Mouse (Mus musculus): ENCODE data around the gene Gstt3. TPM values are rescaled to one million over a fixed set of nuclear protein-coding genes. Genes with fewer than 3 reads are reported as not detected.

Gene Gstt3
- polyA plus RNA-seq, 1 experiment = not detected

- H3K4me1 ChIP-seq (ENCODE audit: control insufficient read depth, insufficient read depth, low read length) = no peaks in the 10 kb centered on the region
- 83% methylated on average over 5 of the region's 5 CpGs for WGBS
- H3K27ac ChIP-seq (ENCODE audit: insufficient read depth, low read depth, low read length) = no peak overlapping the region
Measured at GRCm38 (mm10) chr10:75819882-75820281, 38.7 kb upstream of the Gstt3 start.

GRCm38 (mm10) chr10:75818641-75819040 lies 37.4 kb upstream of the Gstt3 start:
- Histone ChIP-seq H3K4me1 (ENCODE audit: control insufficient read depth, insufficient read depth, low read length) (no peaks in the 10 kb centered on the region), H3K4me3 (ENCODE audit: insufficient read depth, low read depth, low read length) (no peak overlapping the region), H3K27ac (ENCODE audit: insufficient read depth, low read depth, low read length) (no peak overlapping the region)
- no peak for TF ChIP-seq CTCF (IDR thresholded peaks at IDR 0.05; ENCODE audit: insufficient read depth, low read depth, low read length)
- TF ChIP-seq POLR2A (IDR thresholded peaks at IDR 0.05; ENCODE audit: insufficient read depth, low read depth, low read length) = no peak
- WGBS = 71% methylated on average over 10 of the region's 10 CpGs

More at GRCm38 (mm10) chr10:75819882-75820281, 38.7 kb upstream of the Gstt3 start:
- no peak overlapping the region for H3K4me3 ChIP-seq (ENCODE audit: insufficient read depth, low read depth, low read length)
- no peak for TF ChIP-seq CTCF (IDR thresholded peaks at IDR 0.05; ENCODE audit: insufficient read depth, low read depth, low read length)
- TF ChIP-seq POLR2A (IDR thresholded peaks at IDR 0.05; ENCODE audit: insufficient read depth, low read depth, low read length) = no peak

- TF ChIP-seq POLR2A (IDR thresholded peaks at IDR 0.05; ENCODE audit: insufficient read depth, low read depth, low read length) (no peak), CTCF (IDR thresholded peaks at IDR 0.05; ENCODE audit: insufficient read depth, low read depth, low read length) (no peak)
- H3K4me1 ChIP-seq (ENCODE audit: control insufficient read depth, insufficient read depth, low read length) = no peaks in the 10 kb centered on the region
- H3K4me3 ChIP-seq (ENCODE audit: insufficient read depth, low read depth, low read length) = no peak overlapping the region
- 85% methylated on average over 2 of the region's 2 CpGs for WGBS
- H3K27ac ChIP-seq (ENCODE audit: insufficient read depth, low read depth, low read length) = no peak overlapping the region
Measured at GRCm38 (mm10) chr10:75804217-75804616, 23.0 kb upstream of the Gstt3 start.

- peaks cover 8% of the 10 kb centered on the region for H3K4me1 ChIP-seq (ENCODE audit: control insufficient read depth, insufficient read depth, low read length)
- TF ChIP-seq CTCF (IDR thresholded peaks at IDR 0.05; ENCODE audit: insufficient read depth, low read depth, low read length) (no peak), POLR2A (IDR thresholded peaks at IDR 0.05; ENCODE audit: insufficient read depth, low read depth, low read length) (no peak)
- H3K27ac ChIP-seq (ENCODE audit: insufficient read depth, low read depth, low read length) = no peak within 1 kb of the TSS; the same call in 1 of the 2 replicates
- 7% methylated on average over 18 of the region's 18 CpGs for WGBS
- peak within 1 kb of the TSS; percentile 33 for H3K4me3 ChIP-seq (ENCODE audit: insufficient read depth, low read depth, low read length)
Measured at GRCm38 (mm10) chr10:75798176-75798696, 17.0 kb upstream of the Gstt3 start, which contains the start of gene Gstt1. Gene Gstt1 (minus strand): TSS chr10:75798584.

GRCm38 (mm10) chr10:75797619-75798175 lies 16.5 kb upstream of the Gstt3 start:
- H3K4me1 ChIP-seq (ENCODE audit: control insufficient read depth, insufficient read depth, low read length) = peaks cover 8% of the 10 kb centered on the region
- under 1% methylated on average over 12 of the region's 12 CpGs for WGBS
- peak overlapping the region; percentile 33 for H3K4me3 ChIP-seq (ENCODE audit: insufficient read depth, low read depth, low read length)
- H3K27ac ChIP-seq (ENCODE audit: insufficient read depth, low read depth, low read length) = no peak overlapping the region; the same call in 1 of the 2 replicates
- no peak for TF ChIP-seq CTCF (IDR thresholded peaks at IDR 0.05; ENCODE audit: insufficient read depth, low read depth, low read length)
- no peak for TF ChIP-seq POLR2A (IDR thresholded peaks at IDR 0.05; ENCODE audit: insufficient read depth, low read depth, low read length)

GRCm38 (mm10) chr10:75796731-75797516 lies 15.7 kb upstream of the Gstt3 start:
- WGBS = 48% methylated on average over 11 of the region's 11 CpGs
- TF ChIP-seq POLR2A (IDR thresholded peaks at IDR 0.05; ENCODE audit: insufficient read depth, low read depth, low read length) = no peak
- TF ChIP-seq CTCF (IDR thresholded peaks at IDR 0.05; ENCODE audit: insufficient read depth, low read depth, low read length) = no peak
- H3K4me1 ChIP-seq (ENCODE audit: control insufficient read depth, insufficient read depth, low read length) = peaks cover 8% of the 10 kb centered on the region
- no peak overlapping the region for H3K27ac ChIP-seq (ENCODE audit: insufficient read depth, low read depth, low read length)
- H3K4me3 ChIP-seq (ENCODE audit: insufficient read depth, low read depth, low read length) = no peak overlapping the region

GRCm38 (mm10) chr10:75794880-75795279 lies 13.7 kb upstream of the Gstt3 start:
- Histone ChIP-seq H3K27ac (ENCODE audit: insufficient read depth, low read depth, low read length) (no peak overlapping the region), H3K4me3 (ENCODE audit: insufficient read depth, low read depth, low read length) (no peak overlapping the region), H3K4me1 (ENCODE audit: control insufficient read depth, insufficient read depth, low read length) (peaks cover 8% of the 10 kb centered on the region)
- no peak for TF ChIP-seq CTCF (IDR thresholded peaks at IDR 0.05; ENCODE audit: insufficient read depth, low read depth, low read length)
- TF ChIP-seq POLR2A (IDR thresholded peaks at IDR 0.05; ENCODE audit: insufficient read depth, low read depth, low read length) = no peak
- 47% methylated on average over 3 of the region's 3 CpGs for WGBS

GRCm38 (mm10) chr10:75790773-75791172 lies 9.6 kb upstream of the Gstt3 start:
- TF ChIP-seq CTCF (IDR thresholded peaks at IDR 0.05; ENCODE audit: insufficient read depth, low read depth, low read length) (no peak), POLR2A (IDR thresholded peaks at IDR 0.05; ENCODE audit: insufficient read depth, low read depth, low read length) (no peak)
- 20% methylated on average over 7 of the region's 7 CpGs for WGBS
- no peaks in the 10 kb centered on the region for H3K4me1 ChIP-seq (ENCODE audit: control insufficient read depth, insufficient read depth, low read length)
- H3K4me3 ChIP-seq (ENCODE audit: insufficient read depth, low read depth, low read length) = no peak overlapping the region
- H3K27ac ChIP-seq (ENCODE audit: insufficient read depth, low read depth, low read length) = no peak overlapping the region

- no peak for TF ChIP-seq POLR2A (IDR thresholded peaks at IDR 0.05; ENCODE audit: insufficient read depth, low read depth, low read length)
- TF ChIP-seq CTCF (IDR thresholded peaks at IDR 0.05; ENCODE audit: insufficient read depth, low read depth, low read length) = no peak
- no peak overlapping the region for H3K27ac ChIP-seq (ENCODE audit: insufficient read depth, low read depth, low read length)
- WGBS = 96% methylated on average over 5 of the region's 5 CpGs
- H3K4me3 ChIP-seq (ENCODE audit: insufficient read depth, low read depth, low read length) = no peak overlapping the region
- no peaks in the 10 kb centered on the region for H3K4me1 ChIP-seq (ENCODE audit: control insufficient read depth, insufficient read depth, low read length)
Measured at GRCm38 (mm10) chr10:75789841-75790240, 8.6 kb upstream of the Gstt3 start.

All from olfactory bulb, adult 2 months (tissue).